Mouse (Mus musculus): ENCODE data around the gene Hat1. TPM values are rescaled to one million over a fixed set of nuclear protein-coding genes. Genes with fewer than 3 reads are reported as not detected.

The Hat1 gene
- total RNA-seq, 2 experiments from 2014 or later: 155 to 241 TPM

DNA sequence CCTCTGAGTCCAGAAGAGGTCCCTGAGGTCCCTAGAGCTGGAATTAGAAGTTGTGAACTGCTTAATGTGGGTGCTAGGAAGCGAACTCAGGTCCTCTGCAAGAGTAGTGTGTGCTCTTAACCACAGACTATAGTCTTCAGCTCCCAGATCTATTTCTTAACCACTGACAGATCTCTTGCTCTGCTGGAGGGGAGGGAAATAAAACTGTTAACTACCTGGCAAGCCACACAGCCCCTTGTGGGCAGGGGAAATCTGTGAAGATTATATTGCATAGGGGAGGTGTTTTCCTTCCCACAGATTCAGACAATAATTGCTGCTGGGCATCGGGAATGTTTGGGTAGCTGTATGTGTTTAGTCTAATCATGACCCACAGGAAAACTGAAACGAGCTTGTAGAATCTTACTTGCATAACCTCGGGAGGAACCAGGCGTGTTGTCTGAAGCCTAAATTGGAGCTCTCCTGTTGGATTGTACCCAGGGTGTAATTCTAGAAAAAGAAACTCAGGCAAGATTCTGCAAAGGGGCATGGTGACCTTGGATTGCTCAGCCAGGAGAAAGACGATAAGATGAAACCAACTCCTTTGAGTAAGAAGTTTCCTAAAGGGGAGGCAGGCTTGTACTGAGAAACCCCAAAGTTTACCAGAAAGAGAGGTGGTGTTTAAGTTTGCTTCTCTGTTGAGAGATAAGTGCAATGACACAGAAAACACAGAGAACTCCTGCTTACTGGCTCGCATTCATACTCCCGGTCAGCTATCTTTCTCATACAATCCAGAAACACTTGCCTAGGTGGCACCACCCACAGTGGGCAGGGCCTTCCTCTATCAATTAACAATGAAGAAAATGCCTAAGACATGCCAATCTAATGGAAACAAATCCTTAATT is 14.2 kb upstream of the Hat1 start:
- ATAC-seq (replicated peaks; ENCODE audit: low FRiP score, low TSS enrichment, poor library complexity, severe bottlenecking): peak; percentile 87

DNA sequence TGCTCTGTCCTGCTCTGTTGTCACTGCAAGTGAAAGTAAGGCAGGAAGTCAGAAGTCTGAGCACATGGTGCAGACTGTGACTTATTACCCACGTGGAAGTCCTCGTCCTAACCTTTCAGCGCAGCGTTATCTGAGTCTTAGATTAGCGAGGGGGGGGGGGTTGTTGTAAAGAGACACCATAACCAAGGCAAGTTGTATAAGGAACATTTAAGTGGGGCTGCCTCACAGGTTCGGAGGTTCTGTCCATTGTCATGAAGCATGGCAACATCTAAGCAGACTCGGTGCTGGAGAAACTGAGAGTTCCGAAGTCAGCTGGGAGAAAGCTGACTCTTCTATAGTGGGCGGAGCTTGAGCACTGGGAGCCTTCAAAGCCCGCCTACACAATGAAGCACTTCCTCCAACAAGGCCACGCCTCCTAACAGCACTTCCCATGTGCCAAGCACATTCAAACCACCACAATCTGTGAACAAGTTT is 12.3 kb upstream of the Hat1 start:
- ATAC-seq (replicated peaks; ENCODE audit: low FRiP score, low TSS enrichment, poor library complexity, severe bottlenecking): no peak; the same call in 1 of the 2 replicates

DNA sequence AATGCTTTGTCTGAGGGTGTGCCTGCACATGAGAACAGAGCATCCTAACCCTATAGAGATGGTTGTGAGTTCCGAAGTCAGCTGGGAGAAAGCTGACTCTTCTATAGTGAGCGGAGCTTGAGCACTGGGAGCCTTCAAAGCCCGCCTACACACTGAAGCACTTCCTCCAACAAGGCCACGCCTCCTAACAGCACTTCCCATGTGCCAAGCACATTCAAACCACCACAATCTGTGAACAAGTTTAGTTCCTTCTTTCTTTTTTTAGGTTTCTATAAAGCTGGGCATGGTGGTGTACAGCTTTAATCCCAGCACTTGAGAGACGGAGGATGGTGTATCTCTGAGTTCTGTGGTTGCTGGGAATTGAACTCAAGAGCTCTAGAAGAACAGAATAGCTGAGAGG is 11.3 kb upstream of the Hat1 start:
- no peak for ATAC-seq (replicated peaks; ENCODE audit: low FRiP score, low TSS enrichment, poor library complexity, severe bottlenecking)

DNA sequence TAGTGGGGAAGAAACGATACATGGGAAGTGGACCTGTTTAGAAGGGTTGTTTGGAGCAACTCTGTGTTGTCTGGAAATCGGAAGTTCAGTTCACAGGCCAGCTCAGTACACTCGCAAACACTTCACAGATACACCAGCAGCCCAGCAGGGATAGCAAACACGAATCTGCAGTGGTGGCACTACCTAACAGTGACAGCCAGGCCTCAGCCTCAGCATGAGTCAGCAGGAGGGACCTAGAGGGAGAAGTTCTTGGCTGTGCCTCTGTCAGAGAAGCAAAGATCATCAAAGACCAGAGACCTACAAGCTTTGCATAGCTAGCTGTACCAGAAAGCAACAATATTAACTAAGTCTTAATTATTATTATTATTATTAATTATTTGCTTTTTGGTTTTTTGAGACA is 6.8 kb upstream of the Hat1 start:
- no peak for ATAC-seq (replicated peaks; ENCODE audit: low FRiP score, low TSS enrichment, poor library complexity, severe bottlenecking)

DNA sequence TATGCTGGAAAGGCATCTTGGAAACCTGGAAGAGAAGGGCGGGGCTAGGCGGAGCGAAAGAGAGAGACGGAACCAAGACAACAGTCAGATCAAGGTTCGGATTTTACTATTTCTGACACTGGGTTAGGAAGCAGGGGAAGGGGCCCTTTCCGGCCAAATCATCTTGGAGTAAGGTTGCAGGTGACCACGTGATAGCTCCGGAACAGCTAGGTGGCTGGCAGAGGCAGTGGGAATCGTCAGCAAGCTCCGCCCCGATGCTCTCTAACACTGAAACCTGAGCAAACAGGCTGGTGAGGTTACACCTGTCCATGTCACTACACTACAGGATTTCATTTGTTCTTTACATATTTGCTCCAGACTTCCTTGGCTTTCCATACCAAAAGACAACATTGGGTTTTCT is 4.9 kb upstream of the Hat1 start:
- ATAC-seq (replicated peaks; ENCODE audit: low FRiP score, low TSS enrichment, poor library complexity, severe bottlenecking): no peak

DNA sequence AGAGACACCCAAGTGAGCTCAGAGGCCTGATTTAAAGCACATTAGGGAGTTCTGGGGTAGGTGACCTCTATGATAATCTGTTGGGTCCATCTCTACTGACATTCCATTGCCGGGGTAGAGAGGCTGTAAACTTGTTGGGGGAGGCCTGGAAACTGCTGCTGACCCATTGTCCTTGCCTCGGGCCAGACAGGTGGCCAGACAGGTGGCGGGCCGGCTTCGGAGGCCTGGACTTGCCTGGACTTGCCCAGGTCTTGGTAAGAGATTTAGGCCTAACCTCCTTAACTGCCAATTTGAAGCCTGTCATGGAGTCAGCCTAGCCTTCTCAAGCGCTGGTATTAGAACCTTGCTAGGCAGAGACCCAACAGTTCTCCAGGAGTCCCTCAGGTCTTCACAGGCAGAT is 992 bp upstream of the Hat1 start:
- no peak for ATAC-seq (replicated peaks; ENCODE audit: low FRiP score, low TSS enrichment, poor library complexity, severe bottlenecking)

DNA sequence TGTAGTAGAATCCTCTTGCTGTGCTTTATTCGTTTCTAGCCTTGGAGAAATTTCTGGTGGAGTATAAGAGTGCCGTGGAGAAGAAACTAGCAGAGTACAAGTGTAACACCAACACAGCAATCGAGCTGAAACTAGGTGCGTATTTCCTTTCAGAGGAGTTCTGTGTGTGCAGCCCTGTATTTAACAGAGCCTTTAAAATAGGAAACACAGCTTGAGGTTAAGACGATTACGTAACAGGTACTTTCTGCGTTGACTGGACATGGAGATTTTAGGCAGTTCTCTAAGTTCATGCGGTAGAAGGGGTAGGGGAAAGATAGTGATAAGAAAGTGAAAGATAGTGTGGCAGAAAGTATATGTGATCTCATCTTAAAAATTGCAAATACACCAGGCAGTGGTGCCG is 1.1 kb downstream of the Hat1 start:
- peak; percentile 21; the same call in 1 of the 2 replicates for ATAC-seq (replicated peaks; ENCODE audit: low FRiP score, low TSS enrichment, poor library complexity, severe bottlenecking)

DNA sequence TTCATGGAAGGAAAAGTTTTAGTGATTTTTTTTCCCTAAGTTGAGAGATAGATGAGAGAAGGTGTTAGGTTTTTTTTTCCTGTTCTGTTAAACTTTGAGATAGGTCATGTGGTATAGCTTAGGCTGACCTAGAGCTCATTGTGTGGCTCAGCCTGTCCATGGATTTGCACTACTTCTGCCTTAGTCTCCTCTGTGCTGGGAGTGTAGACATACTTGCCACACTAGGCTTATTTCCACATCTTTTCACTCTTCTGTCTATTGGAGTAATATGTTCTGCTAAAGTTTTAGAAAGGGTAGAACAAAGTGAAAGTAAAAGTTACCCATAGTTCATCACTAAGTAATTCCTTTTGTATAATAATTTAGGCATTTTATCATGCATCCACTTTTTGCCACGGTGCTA is 16.9 kb downstream of the Hat1 start:
- no peak for ATAC-seq (replicated peaks; ENCODE audit: low FRiP score, low TSS enrichment, poor library complexity, severe bottlenecking)

DNA sequence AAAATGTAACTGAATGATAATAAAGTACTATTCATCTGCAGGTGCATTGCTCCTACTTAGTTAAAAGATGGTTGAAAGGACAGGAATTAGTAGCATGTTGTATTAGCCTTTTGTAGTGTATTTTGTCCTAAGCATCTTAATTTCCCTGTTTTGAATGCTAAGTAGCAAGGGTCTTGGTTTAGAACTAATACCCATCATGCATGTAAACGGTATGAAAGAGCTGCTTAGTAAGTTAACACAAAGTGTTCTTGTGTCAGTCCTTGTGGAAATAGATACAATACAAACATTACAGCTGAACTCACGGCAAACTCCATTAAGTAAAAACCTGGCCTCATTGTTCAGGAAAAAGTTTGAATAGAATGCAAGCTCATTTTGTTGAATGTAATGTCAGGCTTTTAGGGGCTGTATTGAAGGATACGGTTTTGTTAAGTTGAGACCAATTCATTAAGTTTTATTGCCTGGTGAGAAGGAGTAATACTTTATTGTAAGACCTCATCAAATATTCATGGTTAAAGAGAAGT is 30.1 kb downstream of the Hat1 start:
- ATAC-seq (replicated peaks; ENCODE audit: low FRiP score, low TSS enrichment, poor library complexity, severe bottlenecking): no peak

DNA sequence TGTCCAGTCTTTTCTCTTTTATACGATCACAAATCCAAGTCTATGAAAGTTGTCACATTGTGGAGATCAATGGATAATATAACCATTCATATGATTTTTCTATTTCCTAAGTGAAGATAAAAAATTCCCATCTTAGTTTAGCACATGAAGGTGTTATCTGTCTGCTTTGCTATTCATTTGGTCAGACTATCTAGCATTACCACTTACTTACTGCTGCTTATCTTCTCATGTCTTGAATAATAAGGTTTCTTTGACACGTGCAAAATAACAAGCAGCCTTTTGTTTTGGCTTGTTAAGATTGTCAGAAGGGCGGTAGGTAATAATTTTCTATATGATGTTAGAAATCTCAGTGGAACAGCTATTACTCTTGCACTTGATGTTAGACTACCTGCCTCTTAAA is 30.6 kb downstream of the Hat1 start:
- ATAC-seq (replicated peaks; ENCODE audit: low FRiP score, low TSS enrichment, poor library complexity, severe bottlenecking): peak; percentile 52; the same call in 1 of the 2 replicates

DNA sequence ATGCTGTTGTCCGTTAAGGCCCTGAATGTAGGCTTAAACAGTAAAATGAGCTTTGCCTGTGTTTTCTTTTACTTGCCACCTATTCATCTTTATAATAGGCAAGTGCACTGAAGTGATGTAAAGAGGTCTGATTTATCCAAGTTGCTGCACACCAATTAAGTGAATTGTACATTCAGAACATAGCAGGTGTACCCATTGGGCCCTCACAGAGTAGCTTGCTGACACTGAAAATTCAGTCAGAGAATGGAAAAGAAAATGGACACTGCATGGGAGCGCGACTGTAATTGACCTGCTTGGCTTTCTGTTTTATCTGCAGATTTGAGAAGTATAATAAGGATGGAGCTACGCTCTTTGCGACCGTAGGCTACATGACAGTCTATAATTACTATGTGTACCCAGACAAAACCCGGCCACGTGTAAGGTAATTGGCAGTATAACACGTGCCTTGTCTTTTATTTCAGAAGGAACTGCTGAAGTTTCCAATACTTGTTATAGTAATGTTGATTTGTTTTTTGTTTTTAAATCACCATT is 32.2 kb downstream of the Hat1 start:
- no peak for ATAC-seq (replicated peaks; ENCODE audit: low FRiP score, low TSS enrichment, poor library complexity, severe bottlenecking)

DNA sequence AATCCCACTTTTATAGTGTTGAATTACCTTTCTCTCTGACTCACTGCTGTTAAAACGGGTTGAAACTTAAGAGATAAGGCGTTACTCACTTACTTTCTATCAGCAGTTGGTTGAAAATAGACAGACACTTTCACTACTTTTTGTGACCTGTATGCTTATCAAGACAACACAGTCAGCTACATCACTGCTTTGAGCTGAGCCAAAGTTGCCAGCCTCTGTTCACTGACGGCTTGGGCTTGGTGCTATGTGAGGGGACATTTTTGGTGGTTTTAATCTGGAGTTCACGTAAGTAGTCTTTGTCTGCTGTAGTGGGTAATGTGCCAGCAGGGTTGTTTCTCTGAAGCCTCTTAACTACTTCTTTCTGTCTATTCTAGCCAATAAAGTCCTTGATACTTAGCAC is 35.8 kb downstream of the Hat1 start:
- ATAC-seq (replicated peaks; ENCODE audit: low FRiP score, low TSS enrichment, poor library complexity, severe bottlenecking): peak; percentile 99

DNA sequence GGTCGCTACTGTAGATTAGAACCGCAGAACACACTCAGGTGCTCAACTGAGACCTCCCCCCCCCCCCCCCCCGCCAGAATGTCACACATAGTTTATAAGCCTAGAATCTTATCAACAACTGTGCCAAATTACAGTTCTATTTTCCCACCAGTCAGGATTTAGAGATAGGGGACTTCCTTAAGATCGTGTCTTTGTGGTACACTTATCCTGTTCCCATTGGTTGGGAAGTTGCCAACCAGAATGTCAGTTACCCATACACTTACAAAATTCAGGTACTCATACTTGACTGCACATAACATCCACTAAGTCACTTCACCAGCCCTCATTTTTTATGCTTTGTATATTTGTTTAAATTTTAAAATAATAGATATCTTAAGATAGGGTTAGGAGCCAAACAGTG is 46.7 kb downstream of the Hat1 start:
- no peak for ATAC-seq (replicated peaks; ENCODE audit: low FRiP score, low TSS enrichment, poor library complexity, severe bottlenecking)

DNA sequence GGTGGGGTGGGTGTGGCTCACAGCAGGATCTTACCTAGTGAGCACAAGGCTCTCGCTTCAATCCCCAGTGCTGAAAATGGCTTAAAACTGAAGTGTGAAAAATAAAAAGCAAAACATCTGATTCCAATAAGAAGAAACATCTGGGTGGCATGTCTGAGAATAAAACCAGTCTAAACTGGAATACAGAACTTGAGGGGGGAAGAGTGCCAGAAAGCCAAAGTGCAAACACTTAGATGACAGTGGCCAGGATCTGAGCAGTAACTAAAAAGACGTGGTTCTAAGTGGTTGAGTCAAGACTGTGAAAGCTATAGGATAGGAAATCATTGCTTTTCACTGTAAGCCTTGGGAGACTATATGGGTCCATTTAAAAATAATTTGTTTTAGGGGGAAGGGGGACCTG is 54.6 kb downstream of the Hat1 start:
- ATAC-seq (replicated peaks; ENCODE audit: low FRiP score, low TSS enrichment, poor library complexity, severe bottlenecking): no peak

DNA sequence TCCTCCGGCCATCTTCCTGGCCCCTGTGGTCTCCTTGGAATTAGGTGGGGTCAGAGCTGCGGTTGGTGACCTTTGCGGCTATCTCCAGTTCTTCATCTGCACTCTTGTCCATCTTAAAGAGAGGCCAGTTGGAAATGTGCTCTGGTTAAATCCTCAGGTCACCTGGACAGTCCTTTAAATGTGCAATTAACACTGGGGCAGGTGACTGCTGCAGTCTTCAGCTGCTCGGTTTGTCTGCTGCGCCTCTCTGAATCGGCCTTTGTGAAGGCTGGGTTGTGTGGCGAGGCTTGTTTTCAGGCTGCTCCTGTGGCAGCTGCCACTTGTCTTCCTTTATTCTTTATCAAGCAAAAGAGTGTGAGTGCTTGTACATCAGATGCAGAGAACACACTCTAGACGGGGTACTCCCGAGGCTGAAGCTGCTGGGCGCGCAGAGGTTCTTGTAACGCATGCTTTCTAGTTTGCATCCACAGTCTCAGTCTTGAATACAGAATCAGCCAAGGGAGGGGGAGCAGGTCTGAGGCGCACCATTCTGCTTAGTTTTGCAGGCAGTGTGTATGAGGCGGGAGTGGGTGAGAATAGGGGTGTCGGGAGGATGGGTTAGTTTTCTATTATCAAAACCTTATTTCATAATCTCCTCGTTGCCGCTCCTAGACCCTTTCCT is 56.9 kb downstream of the Hat1 start:
- no peak for ATAC-seq (replicated peaks; ENCODE audit: low FRiP score, low TSS enrichment, poor library complexity, severe bottlenecking)

DNA sequence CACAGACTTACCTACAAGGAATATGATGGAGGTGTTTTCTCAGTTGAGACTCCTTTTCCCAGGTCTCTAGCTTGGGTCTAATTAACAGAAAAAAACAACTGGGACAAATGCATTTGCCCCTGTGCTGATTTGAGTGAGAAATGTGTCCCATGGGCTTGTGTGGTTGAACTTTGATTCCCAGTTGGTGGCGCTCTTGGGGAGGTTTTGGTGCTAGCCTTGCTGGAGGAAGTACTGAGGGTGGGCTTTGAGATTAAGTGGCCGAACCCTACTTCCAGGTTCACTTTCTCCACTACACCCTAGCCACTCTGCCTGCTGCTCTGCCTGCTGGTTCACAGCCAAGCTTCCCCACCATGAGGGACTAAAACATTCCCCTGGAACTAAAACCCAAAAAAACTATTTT is 60.8 kb downstream of the Hat1 start:
- ATAC-seq (replicated peaks; ENCODE audit: low FRiP score, low TSS enrichment, poor library complexity, severe bottlenecking): no peak

DNA sequence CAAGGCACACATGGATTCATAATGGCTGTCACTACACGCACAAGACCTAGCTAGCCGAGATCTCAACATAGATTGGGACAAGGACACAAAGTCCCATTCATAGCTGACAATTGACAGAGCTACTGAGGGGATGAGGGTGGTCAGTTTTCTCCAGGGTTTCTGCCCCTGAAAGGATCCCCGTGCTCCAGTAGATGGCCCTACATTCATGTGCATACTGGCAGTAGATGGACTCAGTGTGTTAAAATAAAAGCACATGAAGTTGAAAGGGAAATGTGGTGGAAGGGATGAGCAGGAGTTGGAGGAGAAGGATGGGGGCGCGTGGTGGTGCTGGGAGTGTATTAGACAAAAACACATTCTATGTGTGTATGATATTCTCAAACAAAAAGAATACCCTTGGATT is 63.0 kb downstream of the Hat1 start:
- no peak for ATAC-seq (replicated peaks; ENCODE audit: low FRiP score, low TSS enrichment, poor library complexity, severe bottlenecking)

DNA sequence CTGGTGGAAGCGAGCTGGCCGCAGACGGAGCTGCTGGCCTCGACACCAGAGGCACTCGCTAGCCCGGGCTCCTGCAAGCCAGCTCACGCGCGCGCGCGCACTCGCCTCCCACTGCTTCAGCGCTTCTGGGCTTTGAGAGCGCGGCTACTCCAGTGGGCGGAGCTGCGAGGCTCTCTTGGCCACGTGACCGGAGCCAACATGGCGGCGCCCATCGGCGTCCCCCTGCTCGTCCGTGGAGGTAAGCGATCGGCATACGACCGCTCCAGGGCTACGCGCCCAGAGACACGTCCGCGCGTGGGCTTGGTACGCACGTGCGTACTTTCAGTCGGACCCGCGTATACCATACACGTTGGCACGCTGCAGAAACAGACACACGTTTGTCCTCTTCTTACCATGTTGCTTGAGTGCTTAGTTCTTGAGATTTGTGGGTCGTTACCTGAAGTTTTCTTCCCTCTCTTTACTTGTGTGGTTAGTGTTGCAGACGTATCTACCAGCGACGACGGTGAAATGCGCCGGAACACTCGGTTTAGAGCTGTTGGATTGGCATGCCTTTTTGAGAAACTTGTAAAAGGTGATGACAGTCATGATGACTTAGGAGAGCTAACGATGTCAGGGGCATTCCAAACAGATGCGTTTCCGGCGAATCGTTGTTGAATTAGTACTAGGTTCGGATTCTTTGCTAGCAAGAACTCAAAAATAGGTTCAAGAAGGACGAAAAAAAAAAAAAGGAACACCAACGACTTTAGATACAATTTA is 64.6 kb downstream of the Hat1 start, which contains the start of gene Metap1d:
Gene Metap1d (plus strand): TSS at position 116 of the 756 bp plus-strand sequence.
- ATAC-seq (replicated peaks; ENCODE audit: low FRiP score, low TSS enrichment, poor library complexity, severe bottlenecking): peak; percentile 97

DNA sequence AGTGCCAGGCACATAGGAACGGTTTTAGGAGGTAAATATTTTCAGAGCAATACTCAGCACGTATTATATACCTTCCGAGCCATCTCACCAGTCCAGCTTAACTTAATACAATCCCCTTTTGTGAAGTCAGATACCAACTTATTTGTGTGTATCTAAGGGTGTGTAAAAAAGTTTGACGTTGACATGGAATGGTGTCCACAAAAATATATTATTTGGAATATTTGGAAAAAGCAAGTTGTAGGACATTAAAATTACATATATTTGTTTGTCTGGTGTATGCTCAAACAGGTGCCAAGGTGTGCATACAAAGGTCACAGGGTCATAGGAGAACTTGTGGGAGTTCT is 65.1 kb downstream of the Hat1 start:
- ATAC-seq (replicated peaks; ENCODE audit: low FRiP score, low TSS enrichment, poor library complexity, severe bottlenecking): no peak

DNA sequence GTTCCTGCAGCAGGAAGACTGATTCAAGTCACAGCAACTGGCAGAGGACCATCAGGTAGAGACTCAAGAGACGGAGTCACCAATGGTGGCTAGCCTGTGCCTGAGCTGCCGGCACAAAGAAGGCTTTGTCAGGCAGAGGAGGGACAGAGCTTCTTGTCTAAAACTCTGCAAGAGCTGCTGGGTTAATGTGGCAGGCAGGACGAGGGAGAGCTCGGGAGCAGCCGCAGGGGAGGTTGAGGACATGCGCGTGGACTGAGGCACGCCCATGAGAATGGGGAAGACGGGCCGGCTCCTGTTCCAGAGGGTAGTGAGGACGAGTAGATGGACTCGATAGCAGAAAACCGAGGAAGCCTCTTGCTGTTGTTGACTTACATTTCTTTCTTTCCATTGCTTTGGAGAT is 69.9 kb downstream of the Hat1 start:
- ATAC-seq (replicated peaks; ENCODE audit: low FRiP score, low TSS enrichment, poor library complexity, severe bottlenecking): no peak
